Mouse (Mus musculus) olfactory bulb, adult 2 months (tissue): ENCODE measurements around the gene Cldnd2.

Source experiments
- CTCF ChIP-seq: fragments of 200-500 bp; IDR thresholded peaks from 2 replicates; pipeline ENCODE4 v1.5.1; 2012; ENCODE audit warnings: low read depth, mild to moderate bottlenecking, low read length, moderate library complexity; ENCODE audit not compliant: insufficient read depth
- POLR2A ChIP-seq: fragments of 200-500 bp; IDR thresholded peaks from 2 replicates; pipeline ENCODE4 v1.6.1; 2012; ENCODE audit warnings: mild to moderate bottlenecking, low read depth, low read length, moderate library complexity; ENCODE audit not compliant: insufficient read depth

- TF ChIP-seq POLR2A: no peak
- no peak for TF ChIP-seq CTCF
These were observed 489 bp downstream of the Cldnd2 start for GRCm38 (mm10) chr7:43441071-43441470.
